Mouse (Mus musculus): Measurements from ENCODE around the gene Il13ra1.

DNA sequence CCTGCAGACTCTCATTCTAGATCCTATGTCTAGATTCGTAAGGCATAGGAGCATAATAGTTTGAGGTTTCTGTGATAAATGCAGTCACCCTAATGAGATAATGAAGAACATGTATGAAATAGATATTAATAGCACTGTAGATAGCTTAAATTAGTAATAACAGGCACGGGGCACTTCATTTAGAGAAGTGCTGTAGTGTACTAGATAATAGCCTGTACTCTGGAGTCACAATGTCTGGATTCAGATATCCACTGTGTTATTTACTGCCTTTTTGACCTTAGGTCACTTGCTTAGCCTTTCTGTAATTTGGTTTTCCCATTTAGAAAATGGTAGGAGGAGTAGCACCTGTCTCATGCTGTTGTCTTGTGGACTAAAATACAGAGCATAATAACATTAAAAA is 44.8 kb downstream of the Il13ra1 start:
- TF ChIP-seq CTCF (IDR thresholded peaks at IDR 0.05; ENCODE audit: control insufficient read depth, insufficient read depth, insufficient replicate concordance, low read depth, low read length) (no peak), POLR2A (IDR thresholded peaks at IDR 0.05; ENCODE audit: control insufficient read depth, low read depth, low read length) (no peak)

All from testis, adult 2 months (tissue).